In genomic region chr11:31713641-31714121, GRCm38 (mm10) we compare ENCODE assay signal across 8 mouse cellular contexts. TPM values are rescaled to one million over a fixed set of nuclear protein-coding genes. Genes with fewer than 3 reads are reported as not detected.
DNase-seq lines count a peak whose midpoint lies in the region; ATAC-seq and TF ChIP-seq lines count a peak whose summit lies in the region.

No protein-coding gene starts in this region.

- no peak for TF ChIP-seq POLR2A in lung, adult 2 months (IDR thresholded peaks at IDR 0.05; ENCODE audit: borderline replicate concordance, extremely low read depth, low read depth, low read length)

- H3K4me2 ChIP-seq in forebrain, embryonic 15.5 days (replicated peaks) = no peak overlapping the region
- no peak overlapping the region for H3K4me2 ChIP-seq in heart, postnatal 0 days (ENCODE audit: low read depth, low read length)

- DNase-seq in spleen, adult 12 weeks (ENCODE audit: low spot score) = peak; percentile 8
- DNase-seq in spleen, postnatal 4 days (ENCODE audit: low spot score in 2 of 2) = no peak
- peak; percentile 88 for DNase-seq in heart, postnatal 0 days (ENCODE audit: low spot score)
- peak; percentile 88 to 91 for DNase-seq in kidney, postnatal 36 days
- peak; percentile 69 for DNase-seq in lung, adult 2 months
- peak; percentile 53 for DNase-seq in retina, adult 2 months (ENCODE audit: low read depth, low spot score)
- no peak for DNase-seq in thymus, postnatal 4 days

- H3K36me3 ChIP-seq in forebrain, embryonic 15.5 days = no peaks in the 10 kb centered on the region
- H3K36me3 ChIP-seq in heart, postnatal 0 days (replicated peaks; ENCODE audit: control insufficient read depth, insufficient read depth, low read length) = no peaks in the 10 kb centered on the region

- peak; percentile 86 for ATAC-seq in forebrain, embryonic 15.5 days (replicated peaks)
- ATAC-seq in heart, postnatal 0 days (ENCODE audit: insufficient read depth, low read depth) = peak; percentile 89

- H3K9ac ChIP-seq in forebrain, embryonic 15.5 days (replicated peaks) = no peak overlapping the region
- no peak overlapping the region for H3K9ac ChIP-seq in heart, postnatal 0 days (replicated peaks; ENCODE audit: low read depth, low read length)

- TF ChIP-seq EP300 in heart, postnatal 0 days (IDR thresholded peaks at IDR 0.05; ENCODE audit: low read depth) = peak; percentile 53; the same call in 1 of the 2 replicates

- no peaks in the 10 kb centered on the region for H3K9me3 ChIP-seq in forebrain, embryonic 15.5 days
- H3K9me3 ChIP-seq in heart, postnatal 0 days (replicated peaks; ENCODE audit: control insufficient read depth, low read length) = no peaks in the 10 kb centered on the region

- H3K4me1 ChIP-seq in forebrain, embryonic 15.5 days = peaks cover 16% of the 10 kb centered on the region
- H3K4me1 ChIP-seq in heart, postnatal 0 days (ENCODE audit: control insufficient read depth, insufficient read depth) = peaks cover 26% of the 10 kb centered on the region
- H3K4me1 ChIP-seq in lung, adult 2 months (ENCODE audit: control insufficient read depth, insufficient read depth, low read length) = peaks cover 18% of the 10 kb centered on the region

- no peaks in the 10 kb centered on the region for H3K27me3 ChIP-seq in forebrain, embryonic 15.5 days
- H3K27me3 ChIP-seq in heart, postnatal 0 days (ENCODE audit: control insufficient read depth, insufficient read depth, low read length) = no peaks in the 10 kb centered on the region

- H3K27ac ChIP-seq in forebrain, embryonic 15.5 days (replicated peaks) = peak overlapping the region; percentile 58
- H3K27ac ChIP-seq in heart, postnatal 0 days (ENCODE audit: low read depth) = peak overlapping the region; percentile 75

- no peak overlapping the region for H3K4me3 ChIP-seq in forebrain, embryonic 15.5 days
- no peak overlapping the region for H3K4me3 ChIP-seq in heart, postnatal 0 days (ENCODE audit: low read depth, low read length)
- no peak overlapping the region for H3K4me3 ChIP-seq in lung, adult 2 months (replicated peaks; ENCODE audit: extremely low read depth, low read depth, low read length)

- WGBS in forebrain, embryonic 15.5 days = 41% methylated on average over 6 of the region's 6 CpGs
- WGBS in heart, postnatal 0 days = 15% methylated on average over 6 of the region's 6 CpGs
- WGBS in lung, adult 2 months = 21% methylated on average over 6 of the region's 6 CpGs

- peak; percentile 79 for TF ChIP-seq CTCF in heart, postnatal 0 days (IDR thresholded peaks at IDR 0.05; ENCODE audit: low read depth)
- TF ChIP-seq CTCF in lung, adult 2 months (IDR thresholded peaks at IDR 0.05; ENCODE audit: insufficient read depth, low read length) = peak; percentile 62

RNA-seq across cellular contexts. Expression of gene Bod1, which starts 42.0 kb away (rescaled TPM):
- 156 and 163 TPM in 2 replicates for polyA plus RNA-seq in forebrain, embryonic 15.5 days (2015; fragmentation: Nextera tagmentation; extraction: Ambion mirVana)
- 77.1 and 96.1 TPM in 2 replicates for total RNA-seq in heart, postnatal 0 days (2014; rRNA removed; ENCODE audit: low replicate concordance)
- 65.6 and 69.9 TPM in 2 replicates for polyA plus RNA-seq in heart, postnatal 0 days (2015; fragmentation: Nextera tagmentation; extraction: Ambion mirVana)
- polyA plus RNA-seq in lung, adult 2 months (2012; rRNA removed) = 35.6 and 57.4 TPM in 2 replicates

Comparison
In these comparisons a context has a peak if more than half of its experiments do, and no peak if none do; other contexts are left out.
1. DNase-seq: peak in spleen, adult 12 weeks (single experiment), heart, postnatal 0 days (single experiment), kidney, postnatal 36 days (2 of 2), lung, adult 2 months (single experiment) and retina, adult 2 months (single experiment); none in spleen, postnatal 4 days (0 of 2) and thymus, postnatal 4 days (single experiment).